Mouse (Mus musculus) kidney, postnatal 14 days (tissue): ENCODE measurements around the gene Kdm1a.

Experiments used
- DNase-seq: peaks from one replicate; pipeline ENCODE4 v3.0.0; 2022; ENCODE audit warnings: mixed read lengths

Gene Kdm1a

DNA sequence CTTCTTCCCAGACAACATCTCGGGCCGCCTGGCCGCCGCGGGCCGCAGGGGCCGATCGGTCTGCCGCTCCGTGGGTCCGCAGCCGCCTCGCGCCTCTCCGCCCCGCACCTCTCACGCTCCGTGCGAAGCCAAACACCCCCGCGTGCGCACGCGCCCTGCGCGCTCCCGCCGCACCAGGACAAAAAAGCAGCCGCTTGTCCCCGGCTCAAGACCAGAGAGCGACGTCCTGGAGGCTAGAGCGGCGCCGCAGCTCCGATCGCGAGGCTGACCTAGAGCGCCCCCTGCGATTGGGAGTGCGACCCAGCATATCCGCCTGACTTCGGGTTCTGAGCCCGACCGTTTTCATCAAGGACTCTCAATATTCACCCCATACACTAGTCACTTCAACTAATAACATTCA is at the start of gene Kdm1a:
Gene Kdm1a, minus strand, starts transcription at position 156 of the 400 bp plus-strand sequence.
- DNase-seq: peak; percentile 96

DNA sequence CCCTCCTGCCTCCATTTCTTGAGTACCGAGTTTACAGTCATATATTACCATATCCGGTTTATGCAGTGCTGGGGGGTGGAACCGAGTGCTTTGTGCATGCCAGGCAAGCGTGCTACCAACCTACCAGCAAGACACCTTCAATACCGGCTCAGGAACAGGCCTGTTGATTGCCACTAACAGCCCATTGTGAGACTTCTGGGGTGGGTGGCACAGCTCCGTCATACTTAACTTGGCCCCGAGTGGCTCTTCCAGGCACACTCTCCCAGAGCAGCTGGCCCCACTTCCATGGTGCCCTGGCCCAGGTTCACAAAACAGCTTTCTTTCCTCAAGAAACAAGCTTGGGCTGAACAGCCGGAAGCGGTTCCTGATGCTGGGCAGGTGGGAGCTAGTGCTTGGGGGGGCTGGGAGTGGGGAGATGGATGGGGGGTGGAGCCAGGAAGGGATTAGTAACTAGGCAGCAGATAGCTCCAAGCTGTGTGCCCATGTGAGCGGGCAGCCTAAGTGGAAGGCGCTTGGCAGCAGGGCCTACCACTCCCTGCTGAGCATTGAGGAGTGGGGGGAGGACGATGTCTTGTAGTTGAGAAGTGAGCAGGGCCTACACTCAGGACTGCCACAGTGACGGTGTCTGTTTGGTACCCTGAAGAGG is 49.5 kb upstream of the Kdm1a start:
- DNase-seq: no peak

DNA sequence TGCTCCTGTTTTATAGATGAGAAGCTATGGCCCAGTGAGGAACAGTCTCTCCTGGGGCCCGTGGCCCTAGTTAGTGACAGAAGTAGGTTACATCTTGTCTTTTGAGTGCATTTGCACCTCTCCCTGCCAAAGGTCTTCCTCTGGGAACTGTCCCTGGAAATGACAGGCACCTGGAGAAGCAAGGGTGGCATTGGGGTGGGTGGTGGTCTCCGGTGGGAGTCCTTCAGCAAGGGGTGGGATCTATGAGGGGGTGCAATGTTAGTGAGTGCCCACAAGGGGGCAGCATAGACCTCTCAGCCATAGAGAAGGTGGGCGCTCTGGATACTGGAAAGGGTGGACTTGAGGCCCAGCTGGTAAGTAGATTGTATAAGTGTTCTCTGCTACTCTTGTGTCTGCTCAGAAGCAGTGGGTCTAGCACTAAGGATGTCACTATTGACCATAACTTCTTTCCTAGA is 48.9 kb upstream of the Kdm1a start:
- no peak for DNase-seq

DNA sequence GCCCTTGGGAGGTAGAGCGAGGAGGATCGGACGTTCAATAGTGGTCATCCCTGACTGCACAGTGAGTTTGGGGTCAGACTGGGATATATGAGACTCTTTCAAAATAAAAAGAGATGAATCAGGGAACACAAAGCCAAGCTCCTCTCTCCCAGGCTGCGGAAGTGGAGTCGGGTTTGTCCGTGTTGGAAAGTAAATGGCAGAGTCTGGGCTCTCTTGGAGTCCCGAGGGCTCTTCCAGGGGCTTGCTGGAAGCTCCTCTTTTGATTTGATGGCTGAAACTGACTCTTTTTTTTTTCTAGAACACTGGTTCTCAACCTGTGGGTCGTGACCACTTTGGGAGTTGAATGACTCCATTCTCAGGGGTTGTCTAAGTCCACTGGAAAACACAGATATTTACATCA is 47.7 kb upstream of the Kdm1a start:
- DNase-seq: no peak

DNA sequence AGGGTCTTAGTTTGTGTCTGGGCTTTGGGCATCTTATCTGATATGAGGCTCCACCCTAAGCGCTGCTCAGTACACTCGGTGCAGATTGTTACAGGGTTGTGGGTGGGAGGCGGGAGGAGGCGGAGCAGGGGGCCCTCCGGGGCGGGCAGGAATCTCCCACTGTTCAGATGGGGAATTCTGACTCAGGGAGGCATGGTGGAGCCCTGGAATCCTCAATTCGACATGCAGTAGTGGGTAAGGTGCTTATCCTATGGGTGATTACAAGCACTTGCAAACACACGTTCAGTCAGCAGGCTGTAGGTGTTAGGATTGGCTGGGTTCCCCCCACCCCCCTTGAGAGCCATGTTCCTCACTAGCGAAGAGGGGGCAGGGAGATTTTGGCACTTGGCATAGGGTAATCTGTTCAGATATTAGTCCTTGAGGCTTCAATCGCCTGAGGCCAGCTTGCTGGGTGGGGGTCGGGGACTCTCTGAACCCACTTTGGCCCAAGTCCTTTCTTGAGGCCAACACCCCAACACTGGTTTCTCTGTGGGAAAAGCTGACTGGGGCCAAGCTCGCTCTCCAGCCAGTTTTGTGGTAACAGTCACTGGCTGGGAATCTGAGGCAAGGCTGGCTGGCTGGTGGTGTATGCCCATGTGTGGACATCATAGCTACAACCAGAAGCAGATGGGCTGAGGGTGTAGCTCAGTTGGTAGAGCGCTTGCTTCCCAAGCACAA is 47.1 kb upstream of the Kdm1a start:
- no peak for DNase-seq

DNA sequence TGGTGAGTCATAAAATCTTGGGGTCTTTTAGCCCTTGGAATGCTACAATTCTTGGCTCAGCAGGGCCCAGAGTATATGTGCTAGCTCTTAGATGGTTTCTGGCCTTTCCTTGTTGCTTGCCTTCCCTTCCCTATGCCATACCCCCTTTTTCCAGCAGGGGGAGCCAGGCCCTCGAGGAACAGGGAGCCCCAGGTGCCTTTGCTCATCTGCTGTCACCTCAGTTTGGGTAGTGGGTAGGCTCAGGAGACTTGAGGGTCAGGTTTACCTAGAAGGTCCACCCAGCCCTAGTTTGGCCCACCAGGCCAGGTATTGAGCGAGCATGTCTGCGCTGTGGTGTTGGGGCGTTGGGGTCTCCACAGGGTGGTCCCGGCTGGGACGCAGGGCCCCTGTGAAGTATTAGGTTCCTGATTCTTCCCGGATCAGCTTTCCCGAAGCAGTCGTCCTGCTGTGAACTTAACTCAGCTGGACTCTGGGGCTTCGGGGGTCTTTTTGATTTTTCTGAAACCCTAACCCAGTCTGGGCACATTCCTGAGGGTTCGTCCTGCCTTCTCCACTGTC is 46.5 kb upstream of the Kdm1a start:
- DNase-seq: peak; percentile 79

DNA sequence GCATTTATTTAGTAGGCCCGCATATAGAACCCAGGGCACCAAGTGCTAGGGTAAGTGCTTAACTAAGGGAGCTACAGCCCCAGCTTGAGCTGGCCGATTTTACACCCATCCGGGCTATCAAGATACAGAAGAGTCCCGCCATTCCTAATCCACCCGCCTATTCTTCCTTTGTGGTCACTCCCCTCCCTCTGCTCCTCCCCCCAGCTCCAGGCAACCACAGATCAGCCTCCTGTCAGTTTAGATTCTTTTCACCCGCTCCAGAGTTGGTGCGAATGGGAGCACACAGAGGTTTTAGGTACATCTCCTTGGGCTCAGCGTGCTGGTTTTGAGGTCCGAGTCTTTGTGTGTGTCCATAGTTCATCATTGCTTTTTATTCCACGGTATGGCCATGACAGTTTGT is 36.4 kb upstream of the Kdm1a start:
- DNase-seq: no peak

DNA sequence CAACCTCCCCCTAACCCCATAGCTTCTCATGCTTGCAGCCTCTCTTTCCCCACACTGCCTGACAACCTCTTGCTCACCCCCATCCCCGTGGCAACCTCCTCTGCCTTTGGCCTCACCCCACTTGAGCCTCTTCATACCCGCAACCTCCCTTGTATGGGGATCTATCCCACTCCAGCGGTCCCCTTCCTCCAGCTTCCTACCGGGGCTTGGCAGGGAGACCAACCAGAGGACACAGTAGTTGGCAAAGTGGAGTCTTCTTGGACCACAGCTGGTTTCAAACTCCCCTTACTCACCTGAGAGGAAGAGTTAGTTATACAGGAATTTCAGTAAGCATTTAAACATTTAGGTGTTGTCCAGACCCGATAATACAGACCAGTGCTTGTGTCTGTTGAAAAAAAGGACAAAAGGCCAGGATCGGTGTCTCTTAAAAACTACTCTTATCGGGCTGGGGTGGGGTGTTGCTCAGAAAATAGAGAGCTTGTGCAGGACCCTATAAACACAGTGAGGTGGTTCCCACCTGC is 35.8 kb upstream of the Kdm1a start:
- DNase-seq: no peak

DNA sequence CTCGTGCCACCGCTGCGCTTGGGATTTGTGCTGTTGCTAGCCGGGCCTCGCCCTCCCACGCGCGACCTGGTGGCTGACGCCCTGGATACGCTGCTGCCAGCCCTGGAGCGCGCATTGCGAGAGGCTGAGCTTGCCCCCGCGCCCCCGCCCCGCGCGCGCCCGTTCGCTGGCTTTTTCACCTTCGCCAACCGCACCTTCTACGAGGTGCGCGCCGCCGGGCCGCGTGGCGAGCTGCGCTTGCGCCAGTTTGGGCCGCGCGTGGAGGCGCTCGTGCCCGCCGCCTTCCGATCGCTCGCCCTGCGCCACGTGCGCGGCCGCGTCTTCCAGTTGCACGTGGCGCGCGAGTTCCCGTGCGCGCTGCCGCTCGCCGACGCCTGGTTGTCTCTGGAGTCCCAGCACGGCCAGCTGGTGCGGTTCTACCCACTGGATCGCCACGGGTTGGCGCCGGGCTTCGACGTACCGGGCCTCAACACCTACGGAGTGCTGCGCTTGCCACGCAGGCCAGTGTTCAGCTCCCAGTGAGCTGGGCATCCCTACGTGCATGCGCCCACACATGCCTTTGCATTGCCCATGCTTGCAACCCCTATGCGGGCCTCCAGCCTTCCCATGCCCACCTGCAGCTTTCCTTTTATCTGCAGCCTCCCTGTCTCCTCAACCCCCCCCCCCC is 35.2 kb upstream of the Kdm1a start:
- DNase-seq: peak; percentile 14

DNA sequence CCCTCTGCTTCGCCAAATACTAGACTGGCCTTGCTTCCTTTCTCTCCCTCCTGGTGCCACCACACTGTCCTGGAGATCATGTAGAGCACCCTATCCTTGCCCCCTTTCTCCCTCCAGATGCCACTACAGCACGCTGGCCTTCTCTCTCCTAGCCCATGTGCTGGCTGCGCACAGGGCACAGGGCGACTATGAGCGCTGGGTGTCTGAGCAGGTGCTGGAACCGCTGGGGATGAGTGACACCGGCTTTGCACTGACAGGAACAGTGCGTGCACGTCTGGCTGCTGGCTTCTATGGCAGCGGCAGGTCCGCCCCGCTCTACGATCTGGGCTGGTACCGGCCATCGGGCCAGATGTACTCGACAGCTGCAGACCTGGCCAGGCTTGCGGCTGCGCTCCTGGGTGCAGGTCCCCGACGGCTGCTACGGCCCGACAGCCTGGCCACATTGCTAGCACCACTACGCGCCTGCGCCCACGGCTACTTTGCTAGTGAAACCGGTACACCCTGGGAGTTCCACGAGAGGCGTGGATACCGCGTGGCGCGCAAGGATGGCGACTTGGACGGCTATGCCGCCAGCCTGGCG is 34.5 kb upstream of the Kdm1a start:
- DNase-seq: no peak

DNA sequence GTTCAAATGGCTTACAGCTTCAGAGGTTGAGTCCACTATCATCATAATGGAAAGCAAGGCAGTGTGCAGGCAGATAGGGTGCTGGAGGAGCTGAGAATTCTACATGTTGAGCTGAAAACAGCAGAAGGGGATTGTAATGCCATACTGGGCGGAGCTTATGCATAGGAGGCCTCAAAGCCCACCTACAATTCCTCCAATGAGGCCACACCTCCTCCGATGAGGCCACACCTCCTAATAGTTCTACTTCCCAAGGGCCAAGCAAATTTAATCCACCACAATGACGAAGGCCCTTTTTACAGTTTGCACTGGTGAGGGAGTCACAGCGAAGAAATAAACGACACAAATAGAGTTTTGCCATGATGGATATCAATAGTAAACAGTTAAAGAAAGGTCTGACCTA is 34.0 kb upstream of the Kdm1a start:
- no peak for DNase-seq

DNA sequence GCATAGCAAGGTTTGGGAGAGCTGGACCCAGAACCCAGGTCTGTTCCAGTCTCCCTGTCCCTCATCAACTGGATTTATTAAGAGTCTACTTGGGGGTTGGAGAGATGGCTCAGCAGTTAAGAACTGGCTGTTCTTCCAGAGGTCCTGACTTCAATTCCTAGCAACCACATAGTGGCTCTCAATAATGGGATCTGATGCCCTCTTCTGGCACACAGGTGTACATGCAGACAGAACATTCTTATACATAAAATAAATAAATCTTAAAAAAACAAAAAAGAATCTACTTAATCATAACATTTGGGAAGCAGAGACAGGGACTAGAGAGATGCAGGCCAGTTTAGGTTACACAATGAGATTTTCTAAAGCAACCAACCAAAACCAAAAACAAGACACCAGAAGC is 33.5 kb upstream of the Kdm1a start:
- DNase-seq: no peak

DNA sequence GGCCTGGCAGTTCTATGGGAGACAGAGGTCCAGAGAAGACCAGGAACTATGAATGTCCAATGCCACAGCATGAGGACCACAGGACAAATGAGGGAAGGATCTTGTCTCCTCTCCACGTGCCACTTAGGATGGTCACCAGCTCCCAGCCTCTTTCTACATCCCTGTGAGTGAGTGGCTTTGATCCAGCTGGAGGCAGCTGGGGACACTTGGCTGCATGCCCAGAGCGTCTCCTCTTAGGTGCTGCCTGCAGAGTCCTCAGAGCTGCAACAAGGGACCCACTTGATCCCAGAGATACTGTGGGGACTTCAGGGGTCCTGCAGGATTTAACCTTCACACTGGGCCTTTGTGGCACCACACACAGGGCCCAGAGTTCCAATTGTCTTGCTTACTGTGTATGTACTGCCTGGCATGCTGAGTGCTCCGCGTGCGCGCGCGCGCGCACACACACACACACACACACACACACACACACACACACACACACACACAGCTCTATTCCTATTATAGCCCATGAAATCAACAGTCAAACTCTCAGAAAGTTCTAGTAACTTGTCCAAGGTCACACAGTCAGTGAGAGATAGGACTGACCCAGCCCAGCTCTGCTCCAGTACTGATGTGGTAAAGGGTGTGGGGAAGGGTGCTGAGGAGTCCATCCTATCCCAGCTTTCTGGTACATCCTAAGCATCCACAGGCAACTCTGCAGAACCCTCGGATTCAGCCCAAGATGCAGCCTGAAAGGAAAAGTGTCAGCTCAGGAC is 28.9 kb upstream of the Kdm1a start:
- peak; percentile 46 for DNase-seq

DNA sequence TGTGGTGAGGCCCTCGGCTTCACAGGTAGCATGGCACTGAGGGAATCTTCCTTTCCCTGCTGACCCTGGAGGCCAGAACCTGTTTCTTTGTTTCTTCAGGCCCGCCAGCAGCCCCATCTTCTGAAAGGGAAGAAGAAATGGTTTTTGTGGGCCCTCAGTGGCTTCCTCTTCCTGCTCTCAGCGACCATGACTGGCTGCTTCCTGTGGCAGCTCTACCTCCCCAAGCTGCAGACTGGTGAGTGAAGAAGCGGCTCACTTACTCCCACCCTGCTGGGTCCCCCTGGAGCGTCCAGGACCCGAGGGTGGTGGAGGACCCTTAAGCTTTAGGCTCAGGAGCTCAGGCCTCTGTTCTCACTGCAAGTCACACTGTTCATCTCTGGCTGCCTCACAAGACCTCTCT is 24.1 kb upstream of the Kdm1a start:
- DNase-seq: no peak

DNA sequence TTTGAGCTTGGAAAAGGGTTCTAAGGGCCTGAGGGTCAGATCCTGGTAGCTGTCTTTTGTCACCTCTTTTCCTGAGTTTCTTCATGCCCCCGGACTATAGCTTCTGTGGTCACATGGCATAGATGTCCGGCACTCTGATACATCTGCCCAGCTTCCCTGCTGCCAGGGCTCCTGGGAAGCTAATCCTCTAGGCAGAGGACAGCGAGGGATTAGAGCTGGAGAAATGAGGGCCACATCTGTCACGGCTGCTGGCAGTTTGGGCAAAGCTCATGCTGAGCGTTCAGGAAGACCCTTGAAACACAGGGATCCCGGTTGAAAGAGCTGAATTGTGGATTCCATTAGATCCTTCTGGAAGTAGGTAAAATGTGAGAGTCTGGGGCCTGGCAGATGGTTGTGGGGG is 19.9 kb upstream of the Kdm1a start, which contains the start of gene Lactbl1:
Gene Lactbl1, plus strand, starts transcription at position 234 of the 400 bp plus-strand sequence.
- DNase-seq: no peak

DNA sequence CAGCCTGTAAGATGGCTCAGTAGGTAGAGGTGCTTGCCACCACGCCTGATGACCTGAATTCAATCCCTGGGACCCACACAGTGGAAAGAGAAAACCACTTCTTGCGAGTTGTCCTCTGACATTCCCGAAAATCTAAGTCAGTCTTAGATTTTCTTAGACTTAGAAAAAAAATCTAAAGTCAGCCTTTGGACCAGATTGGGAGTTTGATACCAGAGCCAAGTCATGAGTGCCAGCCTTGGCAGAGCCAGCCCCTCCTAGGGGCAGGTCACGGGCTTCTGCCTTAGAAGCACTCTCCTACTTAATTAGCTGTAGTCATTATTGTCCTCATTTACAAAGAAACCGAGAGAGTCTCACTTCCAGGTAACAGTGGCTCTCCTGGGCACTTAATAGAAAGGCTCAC is 19.4 kb upstream of the Kdm1a start:
- no peak for DNase-seq

DNA sequence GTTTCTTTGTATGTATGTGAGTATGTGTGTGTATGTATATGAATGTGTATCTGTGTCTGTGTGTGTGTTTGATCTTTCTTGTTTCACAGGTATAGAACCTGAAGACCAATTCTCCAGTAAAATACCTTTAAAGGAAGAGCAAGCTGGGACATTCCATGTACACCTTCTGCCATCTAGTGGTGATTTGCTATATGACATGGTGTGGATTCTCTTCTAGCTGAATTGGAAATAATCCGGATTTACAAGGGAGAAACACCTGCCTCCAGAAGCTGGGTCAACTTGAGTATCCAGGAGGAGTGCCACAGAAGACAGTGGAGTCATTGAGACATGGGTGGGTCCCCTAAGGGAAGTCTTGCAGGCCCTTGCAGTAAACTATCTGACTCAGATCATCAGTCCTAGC is 18.8 kb upstream of the Kdm1a start:
- peak; percentile 66 for DNase-seq

DNA sequence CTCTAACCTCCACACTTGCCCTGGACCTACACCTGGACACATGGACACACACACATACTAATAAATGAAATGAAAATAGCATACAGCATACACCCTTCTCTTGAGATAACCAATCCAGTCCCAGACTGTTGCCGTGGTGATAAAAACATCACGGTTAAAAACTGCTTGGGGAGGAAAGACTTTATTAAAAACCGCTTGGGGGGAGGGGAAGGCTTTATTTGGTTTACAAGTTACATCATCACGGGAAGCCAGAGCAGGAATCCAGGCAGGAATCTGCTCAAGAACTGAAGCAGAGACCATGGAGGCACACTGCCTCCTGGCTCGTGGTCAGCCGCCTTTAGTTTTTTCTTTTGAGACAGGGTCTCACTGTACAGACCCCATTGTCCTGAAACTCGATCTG is 11.1 kb upstream of the Kdm1a start:
- DNase-seq: no peak

DNA sequence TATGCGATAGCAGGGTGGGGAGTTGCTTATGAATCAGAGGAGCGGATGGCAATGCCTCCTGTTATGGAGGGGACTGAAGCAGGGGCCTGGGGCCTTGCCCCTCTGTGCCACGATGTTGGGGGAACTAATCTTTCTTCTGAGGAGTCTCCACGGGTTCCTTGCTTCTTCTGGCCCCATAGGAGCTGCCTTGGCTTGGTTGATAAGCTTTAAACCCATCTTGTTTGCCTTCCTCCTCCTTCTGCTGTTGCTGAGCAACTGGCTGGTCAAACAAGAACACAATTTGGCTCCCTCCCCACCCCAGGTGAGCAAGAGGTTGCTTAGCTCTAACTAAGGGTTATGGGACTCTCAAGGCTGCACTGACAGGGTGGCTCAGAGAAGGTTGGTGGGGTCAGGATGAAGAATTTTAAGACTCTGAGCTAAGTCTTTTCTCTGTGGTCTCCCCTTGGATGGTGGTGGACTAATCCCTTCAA is 7.9 kb upstream of the Kdm1a start, which contains the start of gene Tex46:
Gene Tex46, plus strand, starts transcription at position 51 of the 470 bp plus-strand sequence.
- no peak for DNase-seq

DNA sequence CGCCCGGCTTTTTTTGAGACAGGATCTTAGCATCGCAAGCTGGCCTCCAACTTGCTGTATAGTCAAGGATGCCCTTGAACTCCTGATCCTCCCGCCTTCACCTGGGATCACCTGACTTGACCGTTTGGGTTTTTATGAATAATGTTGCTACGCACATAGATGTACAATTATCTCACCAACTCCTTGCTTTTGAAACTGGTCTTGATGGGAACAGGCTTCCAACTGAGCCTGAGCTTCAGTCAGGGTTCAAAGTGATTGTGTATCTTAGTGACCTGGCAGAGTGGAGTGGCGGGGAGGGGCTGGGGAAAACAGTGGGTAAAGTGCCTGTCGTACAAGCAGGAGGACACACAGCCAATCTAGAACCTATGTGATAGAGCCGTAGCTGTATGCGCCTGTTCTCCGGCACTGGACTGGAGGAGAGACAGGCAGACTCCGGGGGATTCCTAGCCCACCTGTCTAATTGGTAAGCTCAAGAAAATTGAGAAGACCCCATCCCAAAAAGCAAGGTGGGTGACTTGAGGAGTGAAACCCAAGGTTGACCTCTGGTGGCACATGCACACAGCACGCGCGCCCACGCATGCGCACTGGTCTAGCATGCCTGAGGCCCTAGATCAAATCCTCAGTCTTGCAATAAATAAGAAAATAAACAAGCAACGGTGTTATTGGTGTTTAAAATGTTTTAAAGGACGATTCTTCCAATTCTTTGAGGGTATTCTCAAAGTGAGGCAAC is 3.4 kb upstream of the Kdm1a start:
- no peak for DNase-seq

DNA sequence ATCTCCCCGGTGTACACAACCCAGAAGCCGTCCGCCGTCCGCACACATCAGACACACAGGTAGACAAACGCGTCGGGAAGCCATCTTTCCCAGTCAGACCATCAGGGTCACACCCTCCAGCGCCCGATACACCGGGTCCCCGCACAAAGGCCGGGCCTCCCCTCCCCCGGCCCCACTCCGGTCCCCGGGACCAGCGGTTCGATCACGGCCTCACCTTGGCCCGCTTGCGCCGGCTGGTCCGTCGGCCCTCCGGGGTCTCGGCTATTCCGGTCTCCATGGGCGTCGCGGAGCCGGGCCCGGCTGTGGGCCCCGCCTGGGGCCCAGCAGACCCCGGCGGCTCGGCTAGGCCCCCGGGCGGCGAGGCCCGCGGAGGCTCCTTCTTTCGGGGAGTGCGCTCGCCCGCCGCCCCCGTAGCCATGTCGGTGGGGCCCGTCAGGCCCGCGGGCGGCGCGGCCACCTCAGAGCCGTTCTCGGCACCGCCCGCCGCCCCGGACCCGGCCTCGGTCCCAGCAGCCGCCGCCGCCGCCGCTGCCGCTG is 437 bp downstream of the Kdm1a start:
- peak; percentile 58 for DNase-seq
